Mouse (Mus musculus): ENCODE measurements around the gene Arcn1.
"Not testable (repeated sequence)": the region's sequence is repeated elsewhere in the genome, so short reads cannot be mapped to it uniquely, and the experiment has no call there.

The Arcn1 gene

GRCm38 (mm10) chr9:44767101-44768028 is at the start of gene Arcn1, which contains the start of gene Ift46:
Gene Arcn1 (minus strand): TSS chr9:44767845.
Gene Ift46 (plus strand): TSS chr9:44767908.
- peak; percentile 93 for DNase-seq (ENCODE audit: low read depth, low spot score)

- DNase-seq (ENCODE audit: low read depth, low spot score): no peak
Measured at GRCm38 (mm10) chr9:44814179-44814578, 46.5 kb upstream of the Arcn1 start.

- DNase-seq (ENCODE audit: low read depth, low spot score): no peak
Measured at GRCm38 (mm10) chr9:44810316-44810715, 42.7 kb upstream of the Arcn1 start.

GRCm38 (mm10) chr9:44807778-44808177 is 40.1 kb upstream of the Arcn1 start:
- DNase-seq (ENCODE audit: low read depth, low spot score): no peak

- no peak for DNase-seq (ENCODE audit: low read depth, low spot score)
Measured at GRCm38 (mm10) chr9:44807141-44807540, 39.5 kb upstream of the Arcn1 start.

GRCm38 (mm10) chr9:44805536-44805935 is 37.9 kb upstream of the Arcn1 start:
- DNase-seq (ENCODE audit: low read depth, low spot score): no peak

GRCm38 (mm10) chr9:44804678-44805077 is 37.0 kb upstream of the Arcn1 start:
- no peak for DNase-seq (ENCODE audit: low read depth, low spot score)

- DNase-seq (ENCODE audit: low read depth, low spot score): no peak
Measured at GRCm38 (mm10) chr9:44802808-44803450, 35.3 kb upstream of the Arcn1 start, which contains the start of gene Ttc36. Gene Ttc36 (minus strand): TSS chr9:44803072.

- no peak for DNase-seq (ENCODE audit: low read depth, low spot score)
Measured at GRCm38 (mm10) chr9:44801669-44802068, 34.0 kb upstream of the Arcn1 start.

- no peak for DNase-seq (ENCODE audit: low read depth, low spot score)
Measured at GRCm38 (mm10) chr9:44799958-44800324, 32.3 kb upstream of the Arcn1 start.

- DNase-seq (ENCODE audit: low read depth, low spot score): peak; percentile 86
Measured at GRCm38 (mm10) chr9:44799102-44799957, 31.7 kb upstream of the Arcn1 start, which contains the start of gene Tmem25. Gene Tmem25 (minus strand): TSS chr9:44799307.

GRCm38 (mm10) chr9:44798298-44798697 is 30.7 kb upstream of the Arcn1 start:
- DNase-seq (ENCODE audit: low read depth, low spot score): no peak

GRCm38 (mm10) chr9:44792842-44793241 is 25.2 kb upstream of the Arcn1 start:
- DNase-seq (ENCODE audit: low read depth, low spot score): no peak

- peak; percentile 98 for DNase-seq (ENCODE audit: low read depth, low spot score)
Measured at GRCm38 (mm10) chr9:44772750-44773651, 5.4 kb upstream of the Arcn1 start.

- DNase-seq (ENCODE audit: low read depth, low spot score): no peak
Measured at GRCm38 (mm10) chr9:44772392-44772749, 4.7 kb upstream of the Arcn1 start.

GRCm38 (mm10) chr9:44771376-44771775 is 3.7 kb upstream of the Arcn1 start:
- peak; percentile 43 for DNase-seq (ENCODE audit: low read depth, low spot score)

- DNase-seq (ENCODE audit: low read depth, low spot score): not testable (repeated sequence)
Measured at GRCm38 (mm10) chr9:44768029-44768394, 367 bp upstream of the Arcn1 start.

GRCm38 (mm10) chr9:44760873-44761272 is 6.8 kb downstream of the Arcn1 start:
- no peak for DNase-seq (ENCODE audit: low read depth, low spot score)

GRCm38 (mm10) chr9:44748473-44748872 is 19.2 kb downstream of the Arcn1 start:
- peak; percentile 50 for DNase-seq (ENCODE audit: low read depth, low spot score)

GRCm38 (mm10) chr9:44747341-44747740 is 20.3 kb downstream of the Arcn1 start:
- DNase-seq (ENCODE audit: low read depth, low spot score): no peak

GRCm38 (mm10) chr9:44746666-44747065 is 21.0 kb downstream of the Arcn1 start:
- no peak for DNase-seq (ENCODE audit: low read depth, low spot score)
